Mouse (Mus musculus) megakaryocyte, embryonic 14.5 days (primary cell): ENCODE measurements around the gene Prg3.

Experiments used
- FLI1 ChIP-seq: IDR thresholded peaks from 2 replicates; pipeline ENCODE4 v1.6.1; 2012; ENCODE audit warnings: low read length, inconsistent platforms, mixed read lengths
- GATA1 ChIP-seq: IDR thresholded peaks from 3 replicates; pipeline ENCODE4 v1.6.1; 2012; ENCODE audit warnings: mixed read lengths, low read length, inconsistent platforms, borderline replicate concordance

DNA sequence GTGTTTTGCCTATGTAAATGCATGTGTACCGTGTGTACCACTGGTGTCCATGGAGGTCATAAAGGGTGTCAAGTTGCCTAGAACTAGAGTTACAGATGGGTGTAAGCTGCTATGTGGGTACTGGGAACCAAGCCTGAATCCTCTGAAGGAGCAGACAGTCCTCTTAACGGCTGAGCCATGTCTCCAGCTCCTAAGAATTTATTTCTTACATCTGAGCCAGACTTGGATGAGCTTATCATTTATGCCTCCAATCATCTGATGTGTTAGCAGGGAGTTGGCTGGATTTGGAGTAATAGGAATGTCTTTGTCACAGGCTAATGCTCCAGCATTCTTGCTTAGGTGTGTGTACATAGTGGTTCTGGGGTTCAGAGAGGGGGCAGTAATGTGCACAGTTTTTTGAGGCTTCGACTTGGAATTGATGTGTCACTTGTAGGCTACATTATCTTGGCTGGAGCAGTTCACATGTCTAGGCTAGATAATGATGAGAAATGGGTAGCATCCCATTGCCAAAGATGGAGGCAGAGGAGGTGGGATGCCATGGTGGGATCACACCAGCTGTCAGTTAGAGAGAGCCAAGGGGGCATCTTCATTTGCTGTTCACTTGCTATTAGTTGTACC, 40.8 kb upstream of the Prg3 start:
- TF ChIP-seq GATA1 (no peak), FLI1 (no peak)
